Mouse (Mus musculus): ENCODE measurements around the gene Fcer2a. TPM values are rescaled to one million over a fixed set of nuclear protein-coding genes. Genes with fewer than 3 reads are reported as not detected.

Fcer2a gene
- not detected for polyA plus RNA-seq (2014; fragmentation: Illumina TruSeq; extraction: RNeasy Lipid Tissue Mini Kit (QIAGEN cat#74804); ENCODE audit: low read depth, low replicate concordance)

DNA sequence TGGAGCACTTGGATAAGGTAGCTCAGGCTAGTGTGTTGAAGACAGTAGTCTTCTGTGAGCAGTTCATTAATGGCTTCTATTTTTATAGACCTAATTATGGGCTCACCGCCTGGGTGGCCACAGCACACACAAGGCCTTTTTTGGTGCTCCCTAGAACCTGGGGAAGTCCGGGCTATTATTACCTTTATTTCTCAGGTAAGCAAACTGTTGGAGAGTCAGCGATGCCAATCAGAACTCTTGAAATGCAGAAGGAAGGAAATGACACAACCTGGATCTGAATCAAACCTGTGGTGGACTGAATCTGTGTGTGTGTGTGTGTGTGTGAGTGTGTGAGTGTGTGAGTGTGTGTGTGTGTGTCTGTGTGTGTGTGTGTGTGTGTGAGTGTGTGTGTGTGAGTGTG lies at the start of gene Fcer2a:
Gene Fcer2a (minus strand): TSS at position 55 of the 400 bp plus-strand sequence.

DNA sequence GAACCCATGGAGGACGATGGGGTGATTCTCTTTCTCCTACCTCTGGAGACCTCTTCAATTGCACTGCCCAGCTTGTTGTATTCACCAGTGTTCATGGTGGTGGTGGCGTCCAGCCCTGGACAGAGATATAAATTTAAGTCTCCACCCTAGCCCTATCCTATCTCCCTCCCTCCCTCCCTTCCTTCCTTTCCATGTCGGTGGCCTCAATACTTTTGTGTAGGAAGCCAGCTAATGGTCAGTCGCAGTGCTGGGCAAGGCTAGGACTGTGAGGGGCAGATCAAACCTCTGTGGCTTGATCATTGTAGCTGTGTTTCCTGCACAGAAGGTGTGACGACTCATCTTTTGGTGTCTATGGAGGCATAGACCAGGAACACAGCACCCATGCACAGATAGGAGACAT lies 26.6 kb upstream of the Fcer2a start, which contains the start of gene Clec4g:
Gene Clec4g (minus strand): TSS at position 101 of the 400 bp plus-strand sequence.

DNA sequence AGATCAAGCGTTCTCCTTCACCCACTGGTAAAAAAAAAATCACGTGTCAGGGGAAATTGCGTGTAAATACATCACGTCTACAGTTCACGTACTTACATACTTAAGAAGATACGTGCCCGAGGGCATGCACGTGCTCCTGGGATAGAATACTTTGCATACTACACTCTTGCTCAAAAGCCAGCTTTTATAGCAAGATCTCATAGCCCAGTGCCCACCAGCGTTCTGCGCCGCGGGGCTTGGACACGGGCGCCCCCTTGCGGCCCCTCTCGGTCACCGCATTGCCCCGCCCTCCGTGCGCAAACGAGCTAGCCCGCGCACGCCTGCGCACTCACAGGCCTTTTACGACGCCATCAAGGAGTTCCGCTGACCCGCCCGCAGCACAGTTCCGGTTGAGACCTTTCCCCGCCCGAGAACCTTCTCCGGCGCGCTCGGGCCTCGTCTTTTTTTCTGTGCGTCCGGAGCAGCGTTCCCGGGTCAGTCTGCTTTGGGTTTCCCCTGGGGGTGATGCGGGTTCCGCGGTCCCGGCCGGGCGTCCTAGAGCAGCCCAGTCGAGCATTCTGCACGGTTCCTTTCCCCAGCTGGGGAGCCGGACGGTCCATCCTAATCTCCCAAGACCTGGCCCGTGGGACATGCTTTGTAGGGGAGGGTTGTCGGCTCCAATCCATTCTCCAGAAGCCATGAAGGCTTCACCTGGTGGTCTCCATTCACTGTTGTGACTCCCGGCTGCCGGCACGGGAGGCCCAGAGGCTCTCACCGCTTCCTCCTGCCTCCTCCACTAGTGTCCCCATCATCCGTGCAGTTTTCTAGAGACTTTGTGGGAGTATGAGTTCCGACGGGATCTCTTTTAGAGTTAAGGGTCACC lies 17.6 kb downstream of the Fcer2a start, which contains the start of gene Trappc5:
Gene Trappc5 (plus strand): TSS at position 169 of the 862 bp plus-strand sequence.

DNA sequence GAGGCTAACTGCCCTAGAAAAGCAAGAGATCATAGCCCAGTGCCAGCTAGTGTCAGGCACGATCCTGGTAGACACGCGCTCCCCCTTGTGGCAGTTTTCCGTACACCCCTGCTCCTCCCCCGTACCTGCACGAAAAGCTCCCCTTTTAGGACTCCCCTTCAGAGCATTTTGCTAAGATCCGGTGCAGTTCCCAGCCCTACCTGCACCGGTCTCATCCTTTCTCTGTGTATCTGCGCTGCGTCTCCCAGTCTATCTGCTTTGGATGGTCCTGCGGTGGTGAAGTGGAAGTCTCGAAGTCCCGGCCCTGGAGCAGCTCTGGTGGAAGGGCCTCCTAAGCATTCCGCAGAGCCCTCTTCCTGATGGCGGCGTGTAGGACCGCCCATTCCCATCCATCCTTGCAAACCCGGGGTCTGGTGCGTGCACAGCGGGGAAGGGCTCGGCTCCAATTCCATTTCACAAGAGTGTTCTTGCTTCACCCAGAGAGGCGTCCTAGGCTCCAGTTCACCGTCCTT lies 21.9 kb downstream of the Fcer2a start, which contains the start of gene Fcor:
Gene Fcor (minus strand): TSS at position 383 of the 512 bp plus-strand sequence.

GRCm38 (mm10) chr8:3665507-3665906 lies 28.5 kb downstream of the Fcer2a start, which contains the start of gene Mcemp1:
Gene Mcemp1 (plus strand): TSS chr8:3665754.

GRCm38 (mm10) chr8:3655526-3655925 lies 38.4 kb downstream of the Fcer2a start, which contains the start of gene Retn:
Gene Retn (plus strand): TSS chr8:3655770.

Other genes starting within 250 kb of the Fcer2a start
- 1.5 TPM for gene Pex11g, start 226.5 kb downstream of the Fcer2a start, polyA plus RNA-seq (2014; fragmentation: Illumina TruSeq; extraction: RNeasy Lipid Tissue Mini Kit (QIAGEN cat#74804); ENCODE audit: low read depth, low replicate concordance)
- gene Tex45, start 223.3 kb downstream of the Fcer2a start, polyA plus RNA-seq (2014; fragmentation: Illumina TruSeq; extraction: RNeasy Lipid Tissue Mini Kit (QIAGEN cat#74804); ENCODE audit: low read depth, low replicate concordance): not detected
- 2.0 TPM for gene Zfp358, start 201.0 kb downstream of the Fcer2a start, polyA plus RNA-seq (2014; fragmentation: Illumina TruSeq; extraction: RNeasy Lipid Tissue Mini Kit (QIAGEN cat#74804); ENCODE audit: low read depth, low replicate concordance)
- gene Mcoln1, start 193.7 kb downstream of the Fcer2a start, polyA plus RNA-seq (2014; fragmentation: Illumina TruSeq; extraction: RNeasy Lipid Tissue Mini Kit (QIAGEN cat#74804); ENCODE audit: low read depth, low replicate concordance): 9.3 TPM
- gene Pnpla6, start 178.8 kb downstream of the Fcer2a start, polyA plus RNA-seq (2014; fragmentation: Illumina TruSeq; extraction: RNeasy Lipid Tissue Mini Kit (QIAGEN cat#74804); ENCODE audit: low read depth, low replicate concordance): 8.4 TPM
- 2.2 TPM for gene C330021F23Rik, start 126.2 kb downstream of the Fcer2a start, polyA plus RNA-seq (2014; fragmentation: Illumina TruSeq; extraction: RNeasy Lipid Tissue Mini Kit (QIAGEN cat#74804); ENCODE audit: low read depth, low replicate concordance)
- gene Camsap3, start 106.9 kb downstream of the Fcer2a start, polyA plus RNA-seq (2014; fragmentation: Illumina TruSeq; extraction: RNeasy Lipid Tissue Mini Kit (QIAGEN cat#74804); ENCODE audit: low read depth, low replicate concordance): 1.6 TPM
- gene Xab2, start 72.9 kb downstream of the Fcer2a start, polyA plus RNA-seq (2014; fragmentation: Illumina TruSeq; extraction: RNeasy Lipid Tissue Mini Kit (QIAGEN cat#74804); ENCODE audit: low read depth, low replicate concordance): 0.12 TPM
- gene Pet100, start 72.6 kb downstream of the Fcer2a start, polyA plus RNA-seq (2014; fragmentation: Illumina TruSeq; extraction: RNeasy Lipid Tissue Mini Kit (QIAGEN cat#74804); ENCODE audit: low read depth, low replicate concordance): 17.4 TPM
- gene Pcp2, start 68.6 kb downstream of the Fcer2a start, polyA plus RNA-seq (2014; fragmentation: Illumina TruSeq; extraction: RNeasy Lipid Tissue Mini Kit (QIAGEN cat#74804); ENCODE audit: low read depth, low replicate concordance): not detected
- 18.8 TPM for gene Stxbp2, start 63.2 kb downstream of the Fcer2a start, polyA plus RNA-seq (2014; fragmentation: Illumina TruSeq; extraction: RNeasy Lipid Tissue Mini Kit (QIAGEN cat#74804); ENCODE audit: low read depth, low replicate concordance)
- gene Retn, start 38.4 kb downstream of the Fcer2a start, polyA plus RNA-seq (2014; fragmentation: Illumina TruSeq; extraction: RNeasy Lipid Tissue Mini Kit (QIAGEN cat#74804); ENCODE audit: low read depth, low replicate concordance): 1.3 TPM
- not detected for gene Mcemp1, start 28.4 kb downstream of the Fcer2a start, polyA plus RNA-seq (2014; fragmentation: Illumina TruSeq; extraction: RNeasy Lipid Tissue Mini Kit (QIAGEN cat#74804); ENCODE audit: low read depth, low replicate concordance)
- gene Fcor, start 21.8 kb downstream of the Fcer2a start, polyA plus RNA-seq (2014; fragmentation: Illumina TruSeq; extraction: RNeasy Lipid Tissue Mini Kit (QIAGEN cat#74804); ENCODE audit: low read depth, low replicate concordance): not detected
- gene Trappc5, start 17.9 kb downstream of the Fcer2a start, polyA plus RNA-seq (2014; fragmentation: Illumina TruSeq; extraction: RNeasy Lipid Tissue Mini Kit (QIAGEN cat#74804); ENCODE audit: low read depth, low replicate concordance): 7.9 TPM
- gene Clec4g, start 26.5 kb upstream of the Fcer2a start, polyA plus RNA-seq (2014; fragmentation: Illumina TruSeq; extraction: RNeasy Lipid Tissue Mini Kit (QIAGEN cat#74804); ENCODE audit: low read depth, low replicate concordance): not detected
- 3.9 TPM for gene Cd209a, start 54.8 kb upstream of the Fcer2a start, polyA plus RNA-seq (2014; fragmentation: Illumina TruSeq; extraction: RNeasy Lipid Tissue Mini Kit (QIAGEN cat#74804); ENCODE audit: low read depth, low replicate concordance)
- gene Cd209e, start 160.1 kb upstream of the Fcer2a start, polyA plus RNA-seq (2014; fragmentation: Illumina TruSeq; extraction: RNeasy Lipid Tissue Mini Kit (QIAGEN cat#74804); ENCODE audit: low read depth, low replicate concordance): not detected
- gene Cd209d, start 184.4 kb upstream of the Fcer2a start, polyA plus RNA-seq (2014; fragmentation: Illumina TruSeq; extraction: RNeasy Lipid Tissue Mini Kit (QIAGEN cat#74804); ENCODE audit: low read depth, low replicate concordance): not detected
- not detected for gene Cd209b, start 232.7 kb upstream of the Fcer2a start, polyA plus RNA-seq (2014; fragmentation: Illumina TruSeq; extraction: RNeasy Lipid Tissue Mini Kit (QIAGEN cat#74804); ENCODE audit: low read depth, low replicate concordance)